Mouse (Mus musculus): ENCODE measurements around the gene Nop10. TPM values are rescaled to one million over a fixed set of nuclear protein-coding genes. Genes with fewer than 3 reads are reported as not detected.
"Not testable (repeated sequence)": the region's sequence is repeated elsewhere in the genome, so short reads cannot be mapped to it uniquely, and the experiment has no call there.

Gene Nop10
- polyA plus RNA-seq, 1 experiment from 2014 or later: 25.1 TPM

GRCm38 (mm10) chr2:112276870-112277269 is 15.1 kb downstream of the Nop10 start:
- H3K79me2 ChIP-seq (ENCODE audit: inconsistent target): peaks cover 100% of the 10 kb centered on the region
- no peaks in the 10 kb centered on the region; the same call in 1 of the 2 replicates for H3K36me3 ChIP-seq (ENCODE audit: inconsistent target)
- WGBS (ENCODE audit: missing documents): 96% methylated on average over 3 of the region's 3 CpGs
- no peak overlapping the region for H3K4me3 ChIP-seq (ENCODE audit: inconsistent target)
- H3K27ac ChIP-seq: no peak overlapping the region

GRCm38 (mm10) chr2:112282846-112283245 is 21.1 kb downstream of the Nop10 start:
- no peaks in the 10 kb centered on the region for H3K36me3 ChIP-seq (ENCODE audit: inconsistent target)
- H3K79me2 ChIP-seq (ENCODE audit: inconsistent target): peaks cover 100% of the 10 kb centered on the region
- no peak overlapping the region for H3K4me3 ChIP-seq (ENCODE audit: inconsistent target)
- 100% methylated on average over 1 of the region's 1 CpGs for WGBS (ENCODE audit: missing documents)
- H3K27ac ChIP-seq: no peak overlapping the region

GRCm38 (mm10) chr2:112284363-112285030 is 22.8 kb downstream of the Nop10 start:
- Histone ChIP-seq H3K4me3 (ENCODE audit: inconsistent target) (peak overlapping the region; percentile 36), H3K79me2 (ENCODE audit: inconsistent target) (peaks cover 100% of the 10 kb centered on the region), H3K36me3 (ENCODE audit: inconsistent target) (no peaks in the 10 kb centered on the region), H3K27ac (peak overlapping the region; percentile 21; the same call in 1 of the 2 replicates)
- WGBS (ENCODE audit: missing documents): 16% methylated on average over 21 of the region's 21 CpGs

- H3K36me3 ChIP-seq (ENCODE audit: inconsistent target): no peaks in the 10 kb centered on the region
- H3K4me3 ChIP-seq (ENCODE audit: inconsistent target): peak overlapping the region; percentile 36; the same call in 1 of the 2 replicates
- WGBS (ENCODE audit: missing documents): 76% methylated on average over 5 of the region's 6 CpGs
- peaks cover 100% of the 10 kb centered on the region for H3K79me2 ChIP-seq (ENCODE audit: inconsistent target)
- H3K27ac ChIP-seq: no peak overlapping the region
These were observed 23.3 kb downstream of the Nop10 start for GRCm38 (mm10) chr2:112285031-112285390.

GRCm38 (mm10) chr2:112286062-112286461 is 24.3 kb downstream of the Nop10 start:
- peaks cover 100% of the 10 kb centered on the region for H3K79me2 ChIP-seq (ENCODE audit: inconsistent target)
- H3K4me3 ChIP-seq (ENCODE audit: inconsistent target); H3K27ac ChIP-seq; H3K36me3 ChIP-seq (ENCODE audit: inconsistent target): not testable (repeated sequence)
- no CpG with 5 or more reads among the region's 1 CpGs for WGBS (ENCODE audit: missing documents)

GRCm38 (mm10) chr2:112287059-112287458 is 25.3 kb downstream of the Nop10 start:
- Histone ChIP-seq H3K36me3 (ENCODE audit: inconsistent target) (no peaks in the 10 kb centered on the region), H3K27ac (no peak overlapping the region), H3K4me3 (ENCODE audit: inconsistent target) (no peak overlapping the region), H3K79me2 (ENCODE audit: inconsistent target) (peaks cover 100% of the 10 kb centered on the region)
- 49% methylated on average over 4 of the region's 4 CpGs for WGBS (ENCODE audit: missing documents)

- Histone ChIP-seq H3K36me3 (ENCODE audit: inconsistent target) (no peaks in the 10 kb centered on the region), H3K27ac (no peak overlapping the region), H3K4me3 (ENCODE audit: inconsistent target) (no peak overlapping the region), H3K79me2 (ENCODE audit: inconsistent target) (peaks cover 100% of the 10 kb centered on the region)
- WGBS (ENCODE audit: missing documents): 100% methylated on average over 3 of the region's 3 CpGs
These were observed 27.8 kb downstream of the Nop10 start for GRCm38 (mm10) chr2:112289507-112289906.

- H3K79me2 ChIP-seq (ENCODE audit: inconsistent target): peaks cover 100% of the 10 kb centered on the region
- H3K4me3 ChIP-seq (ENCODE audit: inconsistent target): no peak overlapping the region
- WGBS (ENCODE audit: missing documents): 96% methylated on average over 2 of the region's 2 CpGs
- no peak overlapping the region for H3K27ac ChIP-seq
- H3K36me3 ChIP-seq (ENCODE audit: inconsistent target): no peaks in the 10 kb centered on the region
These were observed 31.1 kb downstream of the Nop10 start for GRCm38 (mm10) chr2:112292823-112293222.

GRCm38 (mm10) chr2:112296211-112296610 is 34.5 kb downstream of the Nop10 start:
- WGBS (ENCODE audit: missing documents): 94% methylated on average over 3 of the region's 3 CpGs
- Histone ChIP-seq H3K4me3 (ENCODE audit: inconsistent target) (no peak overlapping the region), H3K27ac (no peak overlapping the region), H3K36me3 (ENCODE audit: inconsistent target) (no peaks in the 10 kb centered on the region), H3K79me2 (ENCODE audit: inconsistent target) (peaks cover 100% of the 10 kb centered on the region)

- Histone ChIP-seq H3K36me3 (ENCODE audit: inconsistent target) (no peaks in the 10 kb centered on the region), H3K27ac (no peak overlapping the region), H3K4me3 (ENCODE audit: inconsistent target) (no peak overlapping the region), H3K79me2 (ENCODE audit: inconsistent target) (peaks cover 100% of the 10 kb centered on the region)
- 100% methylated on average over 4 of the region's 4 CpGs for WGBS (ENCODE audit: missing documents)
These were observed 36.5 kb downstream of the Nop10 start for GRCm38 (mm10) chr2:112298221-112298620.

GRCm38 (mm10) chr2:112308671-112309070 is 46.9 kb downstream of the Nop10 start:
- Histone ChIP-seq H3K36me3 (ENCODE audit: inconsistent target) (no peaks in the 10 kb centered on the region), H3K27ac (peak overlapping the region; percentile 21; the same call in 1 of the 2 replicates), H3K79me2 (ENCODE audit: inconsistent target) (peaks cover 98% of the 10 kb centered on the region), H3K4me3 (ENCODE audit: inconsistent target) (no peak overlapping the region)
- 86% methylated on average over 3 of the region's 3 CpGs for WGBS (ENCODE audit: missing documents)

GRCm38 (mm10) chr2:112309161-112309600 is 47.5 kb downstream of the Nop10 start:
- WGBS (ENCODE audit: missing documents): 25% methylated on average over 10 of the region's 10 CpGs
- peak overlapping the region; percentile 21 for H3K27ac ChIP-seq

More at GRCm38 (mm10) chr2:112309161-112309600, 47.5 kb downstream of the Nop10 start:
- H3K79me2 ChIP-seq (ENCODE audit: inconsistent target): peaks cover 98% of the 10 kb centered on the region
- H3K4me3 ChIP-seq (ENCODE audit: inconsistent target): no peak overlapping the region
- H3K36me3 ChIP-seq (ENCODE audit: inconsistent target): no peaks in the 10 kb centered on the region

Other genes starting within 250 kb of the Nop10 start
- not detected in 3 replicates for gene Olfr1310, start 249.2 kb upstream of the Nop10 start, polyA plus RNA-seq (2018)
- gene Olfr1311, start 237.5 kb upstream of the Nop10 start, polyA plus RNA-seq (2018): not detected in 3 replicates
- gene Olfr1312, start 211.7 kb upstream of the Nop10 start, polyA plus RNA-seq (2018): not detected in 3 replicates
- gene Olfr1313, start 184.1 kb upstream of the Nop10 start, polyA plus RNA-seq (2018): not detected in 3 replicates
- gene Olfr1314, start 165.1 kb upstream of the Nop10 start, polyA plus RNA-seq (2018): not detected in 3 replicates
- not detected in 3 replicates for gene Olfr1315-ps1, start 146.5 kb upstream of the Nop10 start, polyA plus RNA-seq (2018)
- gene Olfr1316, start 126.9 kb upstream of the Nop10 start, polyA plus RNA-seq (2018): not detected in 3 replicates
- not detected in 3 replicates for gene Olfr1317, start 121.6 kb upstream of the Nop10 start, polyA plus RNA-seq (2018)
- gene Olfr1318, start 107.7 kb upstream of the Nop10 start, polyA plus RNA-seq (2018): not detected in 3 replicates
- 1.1 to 3.9 TPM (median 1.3 TPM) in 3 replicates for gene Lpcat4, start 22.5 kb upstream of the Nop10 start, polyA plus RNA-seq (2018)
- gene Nutm1, start 2.6 kb upstream of the Nop10 start, polyA plus RNA-seq (2018): not detected in 3 replicates
- gene Slc12a6, start 3.9 kb downstream of the Nop10 start, polyA plus RNA-seq (2018): 52.8 to 66.8 TPM (median 65.3 TPM) in 3 replicates
- 2.3 to 3.1 TPM (median 2.4 TPM) in 3 replicates for gene Gm21985, start 4.4 kb downstream of the Nop10 start, polyA plus RNA-seq (2018)
- 56.0 to 89.0 TPM (median 56.6 TPM) in 3 replicates for gene Emc4, start 106.1 kb downstream of the Nop10 start, polyA plus RNA-seq (2018)
- gene Katnbl1, start 117.3 kb downstream of the Nop10 start, polyA plus RNA-seq (2018): 17.2 to 23.4 TPM (median 22.4 TPM) in 3 replicates
- gene Emc7, start 193.1 kb downstream of the Nop10 start, polyA plus RNA-seq (2018): 17.8 to 28.1 TPM (median 22.4 TPM) in 3 replicates
- not detected in 3 replicates for gene Chrm5, start 218.8 kb downstream of the Nop10 start, polyA plus RNA-seq (2018)
- 6.6 to 10.9 TPM (median 10.6 TPM) in 3 replicates for gene Aven, start 231.0 kb downstream of the Nop10 start, polyA plus RNA-seq (2018)

All from macrophage (primary cell).